Mouse (Mus musculus) adrenal gland (tissue): ENCODE data around the gene Pfkfb3.

Experiments used
- intact Hi-C: fragments of 180-260 bp; cut with DNase I; formaldehyde crosslinking; loops from one replicate; pipeline ENCODE4 v1.15.1; 2025
- long read RNA-seq, 2 experiments: library from polyadenylated mRNA; unstranded; transcript quantifications; one replicate each; pipeline ENCODE4 v2.0.0; 2020; ENCODE audit warnings: borderline replicate concordance in 1 of 2; ENCODE audit not compliant: insufficient replicate concordance in 1 of 2

The Pfkfb3 gene
- long read RNA-seq, experiment 1, partial matches to known transcripts: 0 of 1 reads
- long read RNA-seq, experiment 1, other reads (novel, unspliced or antisense): 1 of 1 reads
- long read RNA-seq, experiment 2, partial matches to known transcripts: 0 of 1 reads
- long read RNA-seq, experiment 2, other reads (novel, unspliced or antisense): 1 of 1 reads

- intact Hi-C loops: no loop called here
Observed at GRCm38 (mm10) chr2:11553471-11554400, at the start of gene Pfkfb3. TSS of gene Pfkfb3 (minus strand) at chr2:11554077.

DNA sequence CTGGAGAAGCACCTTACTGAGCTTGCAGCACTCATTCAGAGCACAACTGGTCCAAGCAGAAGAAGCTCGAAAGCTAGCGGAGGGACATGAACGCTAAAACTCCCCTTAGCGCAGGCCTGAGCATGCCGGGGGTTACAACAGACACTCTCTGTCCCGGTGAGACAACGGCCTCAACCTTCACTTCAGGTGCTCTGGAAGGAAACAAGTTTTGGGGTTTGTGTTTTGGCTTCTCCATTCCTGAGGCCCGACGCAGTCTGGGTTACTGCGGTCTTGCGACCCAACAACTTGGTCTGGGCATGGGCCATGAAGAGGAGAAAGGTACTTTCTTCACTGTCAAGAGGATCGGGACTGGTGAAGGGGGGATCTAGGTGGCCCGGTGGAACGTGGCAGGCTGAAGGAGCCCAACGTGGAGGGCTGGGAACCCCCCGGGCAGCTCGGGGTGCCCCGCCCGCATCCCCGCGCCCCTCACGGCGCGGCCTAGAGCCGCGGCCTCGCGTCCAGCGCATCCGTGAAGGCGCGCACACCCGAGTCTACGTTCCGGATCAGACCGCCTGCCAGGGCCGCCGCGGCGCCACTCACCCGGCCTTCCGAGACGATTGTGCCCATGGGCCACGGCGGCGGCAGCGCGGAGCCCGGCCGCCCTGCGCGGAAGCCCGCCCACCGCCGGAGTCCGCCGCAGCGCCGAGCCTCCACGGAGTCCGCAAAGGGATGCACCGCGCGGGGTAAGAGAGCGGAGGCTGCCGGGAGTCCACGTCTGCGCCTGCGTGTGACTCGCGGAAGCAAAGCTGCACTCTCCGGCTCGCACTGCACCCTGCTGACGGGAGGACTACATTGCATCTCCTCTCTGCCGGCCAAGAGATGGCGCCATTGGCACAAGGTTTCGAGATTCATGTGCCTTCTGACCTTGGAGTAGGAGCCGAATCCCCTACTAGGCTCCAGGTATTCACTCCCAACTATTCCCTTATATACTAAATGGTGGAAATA is 48.9 kb upstream of the Pfkfb3 start:
- intact Hi-C loops: no loop called here

GRCm38 (mm10) chr2:11601795-11602194 is 47.9 kb upstream of the Pfkfb3 start:
- intact Hi-C loops: no loop called here

DNA sequence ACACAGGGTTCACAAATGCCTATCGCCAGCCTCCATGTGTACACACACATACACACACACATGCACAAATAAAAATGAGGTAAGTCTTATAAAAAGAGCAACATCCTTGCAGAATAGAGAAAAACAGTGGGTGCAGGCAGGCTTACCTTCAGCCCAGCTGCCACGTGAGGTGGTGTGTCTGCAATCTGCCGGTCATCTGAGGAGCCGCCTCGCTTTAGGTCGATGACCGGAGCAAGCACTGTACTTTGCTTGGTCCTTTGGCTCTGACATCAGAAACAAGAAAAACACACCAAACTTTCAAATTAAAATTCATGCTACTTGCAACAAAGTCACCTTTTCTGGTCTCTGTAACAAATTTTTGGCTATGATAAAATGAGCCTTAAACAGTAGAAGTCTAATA is 44.0 kb upstream of the Pfkfb3 start:
- intact Hi-C loops: no loop called here

DNA sequence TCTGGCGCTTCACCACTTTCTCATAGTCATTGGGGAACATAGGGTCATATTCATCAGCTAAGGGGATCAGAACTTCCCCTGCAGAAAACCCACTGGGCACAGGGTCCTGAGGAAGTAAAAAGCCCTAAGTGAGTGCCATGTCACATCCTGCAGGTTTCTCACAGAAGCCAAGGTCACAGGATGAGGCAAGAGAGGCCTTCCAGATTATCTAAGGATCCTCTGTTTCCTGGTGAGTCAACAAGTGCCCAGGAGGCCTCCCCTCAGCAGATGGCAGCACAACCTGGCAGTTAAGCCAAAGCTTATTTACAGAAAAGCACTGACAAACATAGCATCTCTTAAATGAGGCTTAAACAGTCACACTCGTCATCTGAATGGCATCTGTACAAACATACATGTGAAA is 42.8 kb upstream of the Pfkfb3 start:
- intact Hi-C loops: no loop called here

GRCm38 (mm10) chr2:11587996-11588395 is 34.1 kb upstream of the Pfkfb3 start:
- intact Hi-C loops: no loop called here

DNA sequence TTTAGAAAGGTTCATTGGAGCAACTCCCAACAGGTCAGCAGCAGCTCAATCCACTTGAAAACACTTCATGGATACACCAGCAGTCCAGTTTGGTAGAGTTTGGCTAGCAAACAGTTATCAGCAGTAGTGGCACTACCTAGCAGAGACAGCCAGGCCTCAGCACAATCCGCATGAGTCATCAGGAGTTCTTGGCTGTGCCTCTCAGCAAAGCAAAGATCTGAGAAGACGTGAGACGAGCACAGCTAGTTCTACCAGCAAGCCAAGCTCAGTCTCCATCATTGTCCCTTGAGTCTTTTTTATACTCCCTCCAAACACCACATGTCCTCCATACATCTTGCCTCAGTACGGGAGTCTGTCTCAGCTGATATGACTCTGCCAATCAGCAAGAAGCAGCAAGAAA is 25.5 kb upstream of the Pfkfb3 start:
- intact Hi-C loops: no loop called here

- intact Hi-C loops: no loop called here
Observed at GRCm38 (mm10) chr2:11578187-11578586, 24.3 kb upstream of the Pfkfb3 start.

GRCm38 (mm10) chr2:11573684-11574083 is 19.8 kb upstream of the Pfkfb3 start:
- intact Hi-C loops: no loop called here

- intact Hi-C loops: no loop called here
Observed at GRCm38 (mm10) chr2:11571004-11571535, 17.2 kb upstream of the Pfkfb3 start.

GRCm38 (mm10) chr2:11568471-11568870 is 14.6 kb upstream of the Pfkfb3 start:
- intact Hi-C loops: no loop called here

DNA sequence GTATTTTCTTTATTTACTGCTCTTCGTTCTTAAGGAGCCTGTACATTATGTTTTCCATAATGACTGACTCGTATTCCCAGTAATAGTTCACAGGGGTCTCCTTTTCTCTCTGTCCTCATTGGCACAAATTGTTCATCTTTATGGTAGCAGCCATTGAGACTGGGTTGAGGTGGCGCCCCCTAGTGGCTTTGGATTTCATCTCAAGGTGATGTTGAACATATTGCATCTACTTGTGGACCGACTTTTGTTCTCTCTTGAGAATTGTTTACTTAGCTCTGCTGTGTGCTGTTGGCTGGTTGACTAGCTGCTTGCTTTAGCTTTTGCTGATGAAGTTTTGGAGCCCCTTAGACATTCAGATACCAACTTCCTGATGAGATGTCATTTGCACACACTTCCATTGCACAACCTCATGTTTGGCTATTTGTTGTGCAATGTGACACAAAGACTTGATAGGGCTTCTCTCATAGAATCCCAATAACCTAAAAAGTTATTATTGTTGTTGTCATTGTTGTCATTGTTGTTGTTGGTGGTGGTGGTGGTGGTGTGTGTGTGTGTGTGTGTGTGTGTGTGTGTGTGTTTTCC is 14.0 kb upstream of the Pfkfb3 start:
- intact Hi-C loops: no loop called here

- intact Hi-C loops: no loop called here
Observed at GRCm38 (mm10) chr2:11566898-11567297, 13.0 kb upstream of the Pfkfb3 start.

DNA sequence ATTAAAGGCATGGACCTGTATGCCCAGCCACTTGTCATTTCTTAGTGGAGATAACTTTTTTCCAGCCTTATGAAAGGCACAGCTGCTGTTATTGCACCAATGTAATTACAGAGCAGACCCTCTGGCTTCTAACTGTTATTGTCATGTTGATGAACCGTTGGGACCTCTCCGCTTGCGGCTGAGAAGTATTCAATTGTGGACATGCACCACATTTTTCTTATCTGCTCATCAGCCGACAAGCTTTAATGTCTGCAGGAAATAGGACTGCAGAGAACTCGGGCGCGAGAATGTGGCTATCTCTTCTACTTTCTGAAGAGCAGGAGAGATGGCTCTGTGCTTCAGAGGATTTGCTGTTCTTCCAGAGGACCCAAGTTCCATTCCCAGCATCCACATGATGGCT is 12.4 kb upstream of the Pfkfb3 start:
- intact Hi-C loops: no loop called here

DNA sequence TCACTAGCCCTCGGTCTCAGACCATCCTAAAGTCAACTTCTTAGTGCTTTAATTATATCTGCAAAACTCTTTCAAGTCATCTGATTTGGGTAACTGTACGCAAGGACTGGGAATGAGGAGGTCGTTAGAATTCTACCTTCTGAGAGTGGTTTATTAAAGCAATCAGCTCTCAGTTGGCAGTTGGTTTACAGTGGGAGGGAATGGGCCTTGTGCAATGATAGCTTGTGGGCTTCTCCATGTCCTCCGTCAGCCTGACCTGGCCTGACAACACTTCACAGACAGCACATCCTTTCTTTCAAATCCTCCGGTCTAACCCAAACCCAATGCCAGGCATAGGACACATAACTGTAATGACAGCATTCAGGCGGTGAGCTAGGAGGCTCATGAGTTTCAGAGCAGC is 10.9 kb upstream of the Pfkfb3 start:
- intact Hi-C loops: no loop called here

DNA sequence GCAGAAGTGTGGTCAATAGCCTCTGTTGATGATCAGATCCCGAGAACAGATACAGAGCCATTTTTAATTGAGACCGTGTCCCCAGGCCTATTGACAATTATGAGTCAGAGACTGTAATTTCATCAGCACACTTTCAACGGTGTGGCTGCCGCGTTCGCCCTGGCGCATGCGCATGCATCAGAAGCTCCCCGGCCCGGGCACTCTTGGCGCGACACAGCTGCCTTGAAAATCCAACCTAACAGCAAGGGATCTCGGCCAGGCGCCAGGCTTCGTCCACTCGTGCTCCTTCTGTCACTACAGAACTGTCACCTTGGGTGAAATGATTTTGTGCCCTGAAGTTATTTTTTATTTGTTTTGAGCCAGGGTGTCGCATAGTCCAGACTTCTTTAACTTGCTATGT is 9.4 kb upstream of the Pfkfb3 start:
- intact Hi-C loops: no loop called here

DNA sequence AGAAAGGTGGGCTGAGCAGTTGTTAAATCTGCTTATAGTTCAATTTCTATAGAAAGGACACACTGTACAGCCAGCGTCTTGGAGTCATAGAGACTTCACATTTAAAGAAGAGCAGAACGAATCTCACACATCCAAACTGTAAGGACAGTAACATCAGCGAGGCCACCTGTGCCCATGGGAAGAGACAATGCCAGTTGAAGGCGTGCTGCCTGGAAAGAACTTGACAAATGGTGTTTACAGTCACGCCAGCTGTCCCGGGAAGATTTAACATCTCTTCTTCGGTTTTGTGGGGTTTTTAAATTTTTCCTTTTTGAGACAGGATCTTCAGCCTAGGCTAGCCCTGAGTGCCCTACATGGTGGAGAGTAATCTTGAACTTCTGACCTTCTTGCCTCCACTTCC is 4.8 kb upstream of the Pfkfb3 start:
- intact Hi-C loops: no loop called here

DNA sequence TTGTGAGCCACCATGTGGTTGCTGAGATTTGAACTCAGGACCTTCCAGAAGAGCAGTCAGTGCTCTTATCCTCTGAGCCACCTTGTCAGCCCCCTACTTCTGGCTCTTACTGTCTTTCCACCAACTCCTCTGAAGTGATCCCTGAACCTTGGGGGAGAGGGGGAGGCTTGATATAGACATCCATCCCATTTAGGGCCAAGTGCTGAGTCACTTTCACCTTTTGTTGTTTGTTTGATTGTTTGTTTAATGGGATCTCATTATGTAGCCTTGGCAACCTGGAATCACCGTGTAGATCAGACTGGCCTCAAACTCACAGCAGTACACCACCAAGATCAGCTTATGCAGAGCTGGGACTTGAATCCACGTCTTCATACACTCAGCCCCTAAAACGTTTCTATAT is 3.4 kb upstream of the Pfkfb3 start:
- intact Hi-C loops: no loop called here

- intact Hi-C loops: no loop called here
Observed at GRCm38 (mm10) chr2:11555316-11555715, 1.4 kb upstream of the Pfkfb3 start.

- intact Hi-C loops: no loop called here
Observed at GRCm38 (mm10) chr2:11552966-11553451, 868 bp downstream of the Pfkfb3 start.

- intact Hi-C loops: no loop called here
Observed at GRCm38 (mm10) chr2:11552297-11552821, 1.5 kb downstream of the Pfkfb3 start.
